Mouse (Mus musculus): ENCODE measurements around the gene Rbp3. TPM values are rescaled to one million over a fixed set of nuclear protein-coding genes. Genes with fewer than 3 reads are reported as not detected.

The Rbp3 gene
- polyA plus RNA-seq (2016; fragmentation: Nextera tagmentation; extraction: Ambion mirVana): 0.07 TPM in 2 replicates

DNA sequence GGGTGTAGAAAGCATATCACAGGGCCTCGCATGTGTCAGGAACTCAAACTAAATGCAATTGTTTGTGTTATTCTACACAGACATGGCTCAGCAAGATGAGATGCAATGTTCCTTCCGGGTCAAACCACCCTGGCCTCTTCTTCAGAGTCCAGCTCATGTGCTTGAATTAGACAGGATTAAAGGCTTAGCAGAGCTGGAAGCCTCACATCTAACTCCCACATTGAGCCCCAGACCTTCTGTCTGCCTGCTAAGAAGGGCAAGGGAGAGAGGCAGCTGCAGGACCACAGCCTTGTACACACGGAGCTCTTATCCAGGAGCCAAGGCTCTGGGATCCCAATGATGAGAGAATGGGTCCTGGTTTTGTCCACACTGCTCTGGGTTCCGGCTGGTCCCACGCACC is at the start of gene Rbp3:
Rbp3 (plus strand) TSS at position 243 of the 400 bp plus-strand sequence.
- peaks cover 8% of the 10 kb centered on the region for H3K4me1 ChIP-seq
- H3K4me3 ChIP-seq: no peak within 1 kb of the TSS
- peaks cover 5% of the 10 kb centered on the region; the same call in 1 of the 2 replicates for H3K27me3 ChIP-seq (ENCODE audit: low read depth, poor library complexity, severe bottlenecking)
- DNase-seq (ENCODE audit: low spot score): no peak
- H3K27ac ChIP-seq (replicated peaks): peak within 1 kb of the TSS; percentile 49
- H3K9me3 ChIP-seq (replicated peaks): no peaks in the 10 kb centered on the region
- 77% methylated on average over 5 of the region's 5 CpGs for WGBS
- no peaks in the 10 kb centered on the region for H3K36me3 ChIP-seq

DNA sequence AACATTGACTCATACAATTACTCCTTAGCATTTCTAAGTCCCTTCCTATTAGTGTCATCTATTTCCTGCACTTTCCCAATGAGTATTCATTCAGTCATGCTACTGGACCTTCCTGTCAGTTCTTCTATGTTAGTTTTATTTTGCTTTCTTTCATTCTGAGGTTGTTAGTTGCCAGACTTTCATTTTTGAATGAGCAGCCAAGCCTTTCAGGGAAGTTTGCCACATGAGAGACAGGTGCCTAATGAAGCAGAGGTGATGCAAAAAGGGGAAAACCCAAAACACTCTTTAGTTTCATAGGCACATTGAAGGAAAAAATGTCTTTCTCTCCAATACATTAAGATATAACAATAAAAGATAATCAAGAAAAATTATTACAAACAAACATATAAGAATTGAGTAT is 49.0 kb upstream of the Rbp3 start:
- Histone ChIP-seq H3K36me3 (no peaks in the 10 kb centered on the region), H3K27ac (replicated peaks) (no peak overlapping the region), H3K4me1 (peaks cover 2% of the 10 kb centered on the region; the same call in 1 of the 2 replicates), H3K27me3 (ENCODE audit: low read depth, poor library complexity, severe bottlenecking) (no peaks in the 10 kb centered on the region), H3K4me3 (no peak overlapping the region), H3K9me3 (replicated peaks) (no peaks in the 10 kb centered on the region)
- DNase-seq (ENCODE audit: low spot score): no peak

DNA sequence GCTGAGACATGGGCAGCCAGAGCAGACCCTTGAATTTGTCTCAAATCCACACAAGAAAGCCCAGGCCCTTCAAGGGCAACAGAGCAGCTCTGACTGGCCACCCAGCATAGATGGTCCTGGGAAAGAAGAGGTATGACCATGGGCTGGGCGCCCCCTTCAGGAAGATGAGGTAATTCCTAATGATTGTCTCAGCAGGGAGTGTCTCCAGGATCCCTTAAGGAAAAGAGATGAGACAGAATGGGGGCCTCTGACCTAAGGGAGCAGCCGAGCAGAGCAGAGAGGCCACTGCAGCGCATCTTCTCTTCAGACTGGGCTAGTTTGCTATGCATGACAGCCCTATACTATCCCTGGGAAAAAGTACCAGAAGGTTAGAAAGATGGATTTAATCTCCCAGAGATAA is 40.1 kb upstream of the Rbp3 start:
- Histone ChIP-seq H3K4me1 (peaks cover 4% of the 10 kb centered on the region), H3K27me3 (ENCODE audit: low read depth, poor library complexity, severe bottlenecking) (peaks cover 11% of the 10 kb centered on the region), H3K4me3 (no peak overlapping the region), H3K27ac (replicated peaks) (no peak overlapping the region), H3K36me3 (no peaks in the 10 kb centered on the region), H3K9me3 (replicated peaks) (no peaks in the 10 kb centered on the region)
- DNase-seq (ENCODE audit: low spot score): no peak
- WGBS: 25% methylated on average over 3 of the region's 3 CpGs

GRCm38 (mm10) chr14:33914206-33914605 is 39.6 kb upstream of the Rbp3 start:
- H3K36me3 ChIP-seq: no peaks in the 10 kb centered on the region
- H3K9me3 ChIP-seq (replicated peaks): no peaks in the 10 kb centered on the region
- H3K4me1 ChIP-seq: peaks cover 9% of the 10 kb centered on the region
- H3K4me3 ChIP-seq: no peak overlapping the region
- peaks cover 14% of the 10 kb centered on the region for H3K27me3 ChIP-seq (ENCODE audit: low read depth, poor library complexity, severe bottlenecking)
- no peak overlapping the region for H3K27ac ChIP-seq (replicated peaks)
- WGBS: 89% methylated on average over 9 of the region's 9 CpGs
- no peak for DNase-seq (ENCODE audit: low spot score)

DNA sequence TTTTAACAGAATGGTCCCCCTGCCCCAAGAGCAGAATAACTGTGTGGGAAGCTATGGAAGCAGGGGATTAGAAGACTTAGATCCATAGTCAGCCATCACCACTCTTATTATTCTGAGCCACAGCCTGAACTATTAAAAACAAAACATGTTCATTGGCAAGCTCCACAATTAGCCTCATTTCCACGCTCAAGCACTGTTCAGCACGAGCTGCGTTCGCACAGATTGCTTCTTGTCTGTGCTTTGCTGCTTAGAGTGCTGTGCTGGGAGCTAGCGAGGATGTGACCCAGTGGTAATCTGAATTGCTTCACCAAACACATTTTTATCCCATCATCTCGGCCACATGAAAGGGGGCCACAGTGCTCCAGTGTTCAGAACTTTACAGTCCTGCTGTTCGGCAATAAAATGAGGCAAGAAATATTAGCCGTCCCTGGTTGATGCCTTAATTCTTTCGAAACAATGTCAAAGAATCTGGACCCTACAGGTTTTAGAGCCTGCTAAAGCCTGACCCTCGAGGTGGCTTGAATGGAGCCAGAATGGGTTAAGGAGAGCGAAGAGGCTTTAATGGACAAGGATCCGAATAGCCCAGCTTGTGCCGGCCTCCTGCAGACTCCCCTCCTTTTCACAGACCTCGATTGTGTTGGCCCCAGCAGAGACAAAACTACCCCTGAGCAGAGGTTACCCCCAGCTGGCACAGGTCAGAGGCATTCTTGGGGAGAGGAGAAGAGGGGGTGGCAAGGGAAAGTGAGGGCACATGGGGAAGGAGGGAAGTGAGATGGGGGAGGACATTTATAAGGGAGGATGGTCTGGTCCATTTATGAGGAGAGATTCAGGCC is 32.9 kb upstream of the Rbp3 start:
- Histone ChIP-seq H3K4me3 (no peak overlapping the region; the same call in 1 of the 2 replicates), H3K9me3 (replicated peaks) (no peaks in the 10 kb centered on the region), H3K4me1 (peaks cover 48% of the 10 kb centered on the region), H3K27ac (replicated peaks) (no peak overlapping the region), H3K27me3 (ENCODE audit: low read depth, poor library complexity, severe bottlenecking) (peaks cover 82% of the 10 kb centered on the region), H3K36me3 (no peaks in the 10 kb centered on the region)
- WGBS: 11% methylated on average over 14 of the region's 14 CpGs
- DNase-seq (ENCODE audit: low spot score): peak; percentile 33

DNA sequence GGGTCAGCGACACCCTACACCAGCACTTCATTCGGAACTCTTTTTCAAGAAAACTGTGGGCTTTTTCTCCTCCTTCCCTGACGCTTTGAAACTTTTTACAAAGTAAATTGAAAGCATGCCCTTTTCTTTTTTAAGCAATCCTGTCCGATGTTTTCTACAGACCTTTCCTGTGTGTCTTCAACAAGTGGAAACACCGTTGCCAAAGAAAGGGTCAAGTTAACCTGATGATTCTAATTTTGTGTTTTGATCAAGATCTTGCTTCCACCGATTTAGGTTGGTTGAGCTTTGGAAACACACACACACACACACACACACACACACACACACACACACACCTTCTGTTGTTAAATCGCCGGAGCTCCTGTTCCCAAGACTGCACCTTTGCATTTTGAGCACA is 31.0 kb upstream of the Rbp3 start:
- peaks cover 92% of the 10 kb centered on the region for H3K27me3 ChIP-seq (ENCODE audit: low read depth, poor library complexity, severe bottlenecking)
- no peaks in the 10 kb centered on the region for H3K9me3 ChIP-seq (replicated peaks)
- DNase-seq (ENCODE audit: low spot score): no peak
- peak overlapping the region; percentile 64 for H3K4me3 ChIP-seq
- H3K36me3 ChIP-seq: no peaks in the 10 kb centered on the region
- H3K27ac ChIP-seq (replicated peaks): no peak overlapping the region
- peaks cover 48% of the 10 kb centered on the region for H3K4me1 ChIP-seq
- WGBS: 5% methylated on average over 8 of the region's 8 CpGs

DNA sequence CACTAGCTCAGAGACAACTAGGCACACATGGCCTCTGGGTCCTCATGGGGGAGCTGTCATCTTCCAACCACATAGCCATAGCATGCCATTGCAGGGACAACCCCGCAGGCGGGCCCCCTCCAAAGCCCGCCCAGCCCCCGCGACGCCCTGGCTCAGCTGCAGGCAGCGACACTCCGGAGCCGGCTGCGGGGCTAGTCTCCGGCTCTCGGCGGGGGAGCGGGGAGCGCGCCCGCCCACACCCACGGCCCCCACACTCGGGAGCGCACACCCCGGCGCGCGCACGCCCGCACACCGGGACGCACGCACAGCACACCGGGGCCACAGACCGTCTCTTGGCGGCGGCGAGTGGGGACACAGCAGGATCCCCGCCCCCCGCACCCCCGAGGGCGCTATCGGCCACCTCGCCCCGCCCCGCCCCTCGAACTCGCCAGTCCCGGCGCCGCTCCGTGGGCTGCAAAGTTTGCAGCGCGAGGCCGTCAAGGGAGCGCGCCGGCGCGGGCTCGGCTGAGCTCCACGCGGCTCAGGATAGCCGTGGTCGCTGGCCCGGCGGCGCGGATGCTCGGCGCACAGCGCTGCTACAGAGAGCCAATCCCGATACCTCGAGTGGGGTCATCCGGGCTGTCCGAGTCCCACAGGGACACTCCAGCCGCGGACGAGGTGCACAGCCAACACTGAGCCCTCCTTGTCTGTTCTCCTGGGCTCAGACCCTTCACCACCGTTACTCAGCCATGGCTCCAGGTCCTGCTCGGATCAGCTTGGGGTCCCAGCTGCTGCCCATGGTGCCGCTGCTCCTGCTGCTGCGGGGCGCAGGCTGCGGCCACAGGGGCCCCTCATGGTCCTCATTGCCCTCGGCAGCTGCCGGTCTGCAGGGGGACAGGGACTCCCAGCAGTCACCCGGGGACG is 30.4 kb upstream of the Rbp3 start, which contains the start of gene Gdf10:
Gdf10 (plus strand) TSS at position 420 of the 903 bp plus-strand sequence.
- no peaks in the 10 kb centered on the region for H3K36me3 ChIP-seq
- H3K4me1 ChIP-seq: peaks cover 47% of the 10 kb centered on the region
- H3K4me3 ChIP-seq: peak within 1 kb of the TSS; percentile 64
- peak within 1 kb of the TSS; percentile 74 for H3K27ac ChIP-seq (replicated peaks)
- H3K9me3 ChIP-seq (replicated peaks): no peaks in the 10 kb centered on the region
- peaks cover 87% of the 10 kb centered on the region for H3K27me3 ChIP-seq (ENCODE audit: low read depth, poor library complexity, severe bottlenecking)
- WGBS: under 1% methylated on average over 85 of the region's 85 CpGs
- peak; percentile 60 for DNase-seq (ENCODE audit: low spot score)

- Histone ChIP-seq H3K4me3 (no peak overlapping the region), H3K27ac (replicated peaks) (no peak overlapping the region), H3K4me1 (0 out of 2 replicates have a peak, but pooled peaks cover 2% of the 10 kb centered on the region), H3K27me3 (ENCODE audit: low read depth, poor library complexity, severe bottlenecking) (peaks cover 22% of the 10 kb centered on the region), H3K9me3 (replicated peaks) (no peaks in the 10 kb centered on the region), H3K36me3 (no peaks in the 10 kb centered on the region)
- no peak for DNase-seq (ENCODE audit: low spot score)
- WGBS: 57% methylated on average over 17 of the region's 17 CpGs
Measured at GRCm38 (mm10) chr14:33931853-33932252, 21.9 kb upstream of the Rbp3 start.

DNA sequence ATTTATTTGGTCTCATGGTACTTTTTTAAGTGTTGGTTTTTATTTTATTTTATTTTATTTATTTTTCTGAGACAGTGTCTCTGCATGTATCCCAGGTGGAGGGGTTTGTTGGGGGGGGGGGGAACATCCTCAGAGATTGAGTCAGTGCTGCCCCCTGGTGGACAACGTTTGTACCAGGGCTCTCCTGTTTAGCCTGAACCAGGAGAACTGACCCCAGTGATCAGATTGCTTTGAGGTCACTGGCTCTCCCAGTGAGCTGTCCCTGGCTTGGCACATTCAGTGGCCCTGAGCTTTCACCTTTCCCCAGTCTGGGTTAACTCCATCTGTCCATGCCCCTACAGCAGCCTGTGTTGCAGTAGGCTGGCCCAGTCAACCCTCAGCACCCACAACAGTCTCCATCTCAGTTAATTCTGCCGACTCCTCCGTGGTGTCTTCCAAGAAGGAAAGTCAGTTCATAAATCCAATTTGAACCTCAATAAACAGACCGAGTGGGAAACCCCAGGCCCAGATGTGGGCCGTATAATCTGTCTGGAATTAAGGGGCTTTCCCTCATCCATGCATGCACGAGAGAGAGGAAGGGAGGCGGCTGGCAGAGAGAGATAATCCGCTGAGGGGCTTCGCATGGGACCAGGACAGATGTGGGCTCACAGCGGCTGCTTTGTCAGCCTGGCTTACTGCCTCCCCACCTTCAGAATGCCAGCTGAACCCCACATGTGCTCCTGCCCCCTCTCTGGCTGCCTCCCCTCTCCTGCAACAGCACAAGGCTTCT is 20.7 kb upstream of the Rbp3 start:
- no peak overlapping the region for H3K27ac ChIP-seq (replicated peaks)
- no peaks in the 10 kb centered on the region for H3K36me3 ChIP-seq
- DNase-seq (ENCODE audit: low spot score): peak; percentile 50
- peaks cover 16% of the 10 kb centered on the region for H3K27me3 ChIP-seq (ENCODE audit: low read depth, poor library complexity, severe bottlenecking)
- 68% methylated on average over 10 of the region's 10 CpGs for WGBS
- H3K4me1 ChIP-seq: 0 out of 2 replicates have a peak, but pooled peaks cover 2% of the 10 kb centered on the region
- no peak overlapping the region for H3K4me3 ChIP-seq
- H3K9me3 ChIP-seq (replicated peaks): no peaks in the 10 kb centered on the region

DNA sequence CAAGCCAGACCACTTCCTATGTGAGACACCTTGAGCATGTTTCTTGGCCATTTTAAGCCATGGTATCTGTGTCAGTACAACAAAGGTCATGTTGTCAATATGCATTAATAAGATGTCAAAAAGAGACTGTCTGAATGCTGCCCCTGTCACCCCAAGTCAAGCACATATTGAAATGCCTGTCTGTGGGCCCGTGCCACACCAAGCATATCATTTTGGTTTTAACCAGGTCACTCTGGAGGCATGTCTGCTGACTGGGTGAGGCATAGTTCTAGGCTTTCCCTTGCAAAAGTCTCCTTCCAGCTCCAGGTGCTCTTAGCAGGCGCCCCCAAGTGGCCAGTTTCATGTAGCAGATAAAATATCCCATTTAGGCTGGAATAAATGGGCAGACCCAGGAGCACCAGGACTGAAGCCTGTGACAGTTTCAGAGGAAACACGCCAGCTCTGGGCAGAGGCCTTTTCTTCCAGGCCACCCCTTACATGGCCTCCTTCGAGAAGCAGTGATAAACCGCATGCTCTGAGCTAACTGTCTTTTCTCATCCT is 20.0 kb upstream of the Rbp3 start:
- Histone ChIP-seq H3K4me3 (no peak overlapping the region), H3K27me3 (ENCODE audit: low read depth, poor library complexity, severe bottlenecking) (peaks cover 16% of the 10 kb centered on the region), H3K9me3 (replicated peaks) (no peaks in the 10 kb centered on the region), H3K27ac (replicated peaks) (no peak overlapping the region), H3K36me3 (no peaks in the 10 kb centered on the region), H3K4me1 (0 out of 2 replicates have a peak, but pooled peaks cover 2% of the 10 kb centered on the region)
- peak; percentile 56 for DNase-seq (ENCODE audit: low spot score)
- WGBS: 43% methylated on average over 5 of the region's 5 CpGs

- H3K4me1 ChIP-seq: 0 out of 2 replicates have a peak, but pooled peaks cover 6% of the 10 kb centered on the region
- 25% methylated on average over 9 of the region's 9 CpGs for WGBS
- peak overlapping the region; percentile 33 for H3K4me3 ChIP-seq
- no peaks in the 10 kb centered on the region for H3K27me3 ChIP-seq (ENCODE audit: low read depth, poor library complexity, severe bottlenecking)
- peak; percentile 82 for DNase-seq (ENCODE audit: low spot score)
- no peaks in the 10 kb centered on the region for H3K9me3 ChIP-seq (replicated peaks)
- no peak overlapping the region; the same call in 1 of the 2 replicates for H3K27ac ChIP-seq (replicated peaks)
- no peaks in the 10 kb centered on the region for H3K36me3 ChIP-seq
Measured at GRCm38 (mm10) chr14:33939117-33939516, 14.7 kb upstream of the Rbp3 start.

GRCm38 (mm10) chr14:33940739-33941138 is 13.1 kb upstream of the Rbp3 start, which contains the start of gene Gdf2:
Gene Gdf2 (plus strand): TSS chr14:33941039.
- Histone ChIP-seq H3K4me3 (no peak within 1 kb of the TSS), H3K9me3 (replicated peaks) (no peaks in the 10 kb centered on the region), H3K4me1 (0 out of 2 replicates have a peak, but pooled peaks cover 6% of the 10 kb centered on the region), H3K36me3 (no peaks in the 10 kb centered on the region), H3K27me3 (ENCODE audit: low read depth, poor library complexity, severe bottlenecking) (no peaks in the 10 kb centered on the region), H3K27ac (replicated peaks) (no peak within 1 kb of the TSS)
- DNase-seq (ENCODE audit: low spot score): no peak
- 77% methylated on average over 8 of the region's 8 CpGs for WGBS

Data from midbrain, embryonic 10.5 days (tissue).